Mouse (Mus musculus): ENCODE measurements at regions not wholly inside any gene's neighbourhood (a gene's known extent, or its start where the extent isn't known, plus 50 kb on each side); places are given as distances from the start of the nearest gene placed in this dataset.

DNA sequence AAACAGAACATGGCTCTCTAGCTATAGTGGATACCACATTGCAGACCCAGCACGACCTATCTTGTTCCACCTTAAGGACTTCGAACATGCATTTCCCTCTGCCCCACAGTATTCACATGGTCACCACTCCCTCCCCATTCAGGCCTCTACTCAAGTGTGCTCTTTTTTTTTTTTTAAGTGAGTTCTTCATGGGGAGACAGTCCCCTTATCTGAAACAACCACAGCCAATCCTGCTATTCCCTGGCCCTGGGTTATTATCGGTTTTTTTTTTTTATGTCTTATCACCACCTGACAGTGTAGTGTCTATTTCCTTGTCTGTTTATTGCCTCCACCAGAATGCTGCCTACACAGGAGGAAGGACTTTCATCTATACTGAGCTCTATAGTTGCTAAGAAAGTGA is 125.6 kb upstream of the Parp11 start:
- no peak overlapping the region for H3K9ac ChIP-seq (ENCODE audit: low read length)
- no peaks in the 10 kb centered on the region for H3K4me1 ChIP-seq (replicated peaks; ENCODE audit: control insufficient read depth, insufficient read depth)
- ATAC-seq (ENCODE audit: low FRiP score, low TSS enrichment) = no peak
- no peaks in the 10 kb centered on the region for H3K27me3 ChIP-seq (ENCODE audit: control insufficient read depth, insufficient read depth, low read length)
- TF ChIP-seq EP300 (optimal IDR thresholded peaks at IDR 0.05) (no peak), CTCF (IDR thresholded peaks at IDR 0.05; ENCODE audit: low read depth) (no peak)
- 86% methylated on average over 3 of the region's 3 CpGs for WGBS
- H3K4me3 ChIP-seq (ENCODE audit: low read depth, low read length) = no peak overlapping the region
- H3K4me2 ChIP-seq (replicated peaks; ENCODE audit: low read depth) = no peak overlapping the region
- no peaks in the 10 kb centered on the region for H3K36me3 ChIP-seq (ENCODE audit: control insufficient read depth, insufficient read depth, low read length)
- no peak for DNase-seq (ENCODE audit: low spot score)
- no peak overlapping the region for H3K27ac ChIP-seq (replicated peaks)
- no peaks in the 10 kb centered on the region for H3K9me3 ChIP-seq (ENCODE audit: control insufficient read depth, low read length)

DNA sequence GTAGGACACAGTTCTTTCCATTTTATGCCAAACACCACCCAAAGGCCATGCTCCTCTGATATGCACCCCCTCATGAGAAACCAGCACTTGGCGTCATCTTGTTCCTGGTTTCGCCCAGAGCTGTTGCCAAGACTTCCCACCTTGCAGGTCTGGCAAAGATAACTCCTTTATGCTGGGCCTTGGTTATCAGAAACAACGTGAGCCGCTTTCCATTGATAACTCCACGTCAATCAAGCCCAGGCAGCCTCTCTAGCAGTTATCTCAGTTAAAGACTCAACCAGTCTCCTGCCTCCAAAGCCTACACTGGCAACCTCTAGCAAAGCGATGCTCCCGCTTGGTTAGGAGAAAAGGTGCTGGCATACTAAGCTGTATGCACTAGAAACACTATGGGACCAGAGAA is 124.2 kb upstream of the Parp11 start:
- no peak for TF ChIP-seq EP300 (optimal IDR thresholded peaks at IDR 0.05)
- TF ChIP-seq CTCF (IDR thresholded peaks at IDR 0.05; ENCODE audit: low read depth) = no peak
- Histone ChIP-seq H3K27me3 (ENCODE audit: control insufficient read depth, insufficient read depth, low read length) (no peaks in the 10 kb centered on the region), H3K36me3 (ENCODE audit: control insufficient read depth, insufficient read depth, low read length) (no peaks in the 10 kb centered on the region), H3K4me1 (replicated peaks; ENCODE audit: control insufficient read depth, insufficient read depth) (no peaks in the 10 kb centered on the region), H3K9me3 (ENCODE audit: control insufficient read depth, low read length) (no peaks in the 10 kb centered on the region), H3K4me3 (ENCODE audit: low read depth, low read length) (no peak overlapping the region), H3K4me2 (replicated peaks; ENCODE audit: low read depth) (no peak overlapping the region), H3K9ac (ENCODE audit: low read length) (no peak overlapping the region), H3K27ac (replicated peaks) (no peak overlapping the region)
- WGBS = 66% methylated on average over 7 of the region's 7 CpGs
- DNase-seq (ENCODE audit: low spot score) = no peak
- no peak for ATAC-seq (ENCODE audit: low FRiP score, low TSS enrichment)

DNA sequence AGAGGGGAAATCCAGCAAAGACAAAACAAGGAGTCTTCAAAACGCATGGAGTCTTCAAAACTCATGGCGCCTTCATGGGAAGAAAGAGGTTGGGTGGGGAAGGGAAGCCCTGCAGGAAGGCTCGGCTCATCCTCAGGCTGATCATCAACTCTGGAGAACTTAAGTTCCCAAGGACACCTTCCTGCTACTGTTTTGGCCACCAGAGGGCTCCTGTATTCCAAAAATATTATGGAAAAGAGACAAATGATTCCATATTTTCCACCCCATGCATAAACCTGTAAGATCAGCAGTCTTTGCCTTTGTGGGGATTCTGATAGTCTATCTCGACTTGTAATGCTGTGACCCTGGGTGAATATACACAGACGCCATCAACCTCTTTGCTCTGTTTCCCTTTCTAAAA is 121.7 kb upstream of the Parp11 start:
- Histone ChIP-seq H3K9me3 (ENCODE audit: control insufficient read depth, low read length) (no peaks in the 10 kb centered on the region), H3K27ac (replicated peaks) (no peak overlapping the region)

DNA sequence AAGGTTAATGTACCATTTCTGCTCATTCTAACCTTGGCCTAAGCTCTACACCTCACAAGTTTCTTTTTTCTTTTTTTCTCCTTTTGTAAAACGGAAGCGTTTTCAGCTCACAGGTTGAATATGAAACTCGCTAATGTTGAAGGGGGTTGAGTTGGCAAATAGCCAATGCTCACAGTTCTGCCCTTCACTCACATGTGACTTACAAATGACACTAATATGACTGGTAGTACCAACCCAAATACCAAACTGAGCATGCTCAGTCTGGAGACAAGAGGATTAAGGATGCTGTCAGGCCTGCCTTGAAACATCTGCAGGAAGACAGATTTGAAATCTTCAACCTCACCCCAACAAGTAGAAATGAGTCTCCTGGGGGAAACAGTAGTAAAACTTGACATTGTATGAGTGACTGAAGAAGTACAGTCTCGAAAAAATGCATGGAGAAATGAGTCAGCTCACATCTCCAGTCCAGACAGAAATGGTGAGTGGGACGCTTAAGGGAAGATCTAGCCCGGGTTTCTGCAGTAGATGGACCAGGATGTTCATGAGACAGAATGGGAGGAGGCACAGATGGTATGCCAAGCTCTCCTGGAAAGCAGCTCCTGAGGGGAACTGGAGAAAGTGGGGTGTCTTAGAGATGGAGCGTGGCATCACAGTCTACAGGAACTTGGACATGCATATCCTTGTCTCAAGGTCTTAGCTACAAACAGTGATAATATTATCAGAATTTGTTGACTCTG is 120.9 kb upstream of the Parp11 start:
- Histone ChIP-seq H3K27me3 (ENCODE audit: control insufficient read depth, insufficient read depth, low read length) (no peaks in the 10 kb centered on the region), H3K36me3 (ENCODE audit: control insufficient read depth, insufficient read depth, low read length) (no peaks in the 10 kb centered on the region), H3K9ac (ENCODE audit: low read length) (no peak overlapping the region), H3K4me1 (replicated peaks; ENCODE audit: control insufficient read depth, insufficient read depth) (peaks cover 5% of the 10 kb centered on the region), H3K27ac (replicated peaks) (0 out of 2 replicates have a peak overlapping the region, but pooled peaks have one; percentile 0), H3K4me3 (ENCODE audit: low read depth, low read length) (no peak overlapping the region), H3K4me2 (replicated peaks; ENCODE audit: low read depth) (no peak overlapping the region), H3K9me3 (ENCODE audit: control insufficient read depth, low read length) (no peaks in the 10 kb centered on the region)
- TF ChIP-seq EP300 (optimal IDR thresholded peaks at IDR 0.05) = no peak
- TF ChIP-seq CTCF (IDR thresholded peaks at IDR 0.05; ENCODE audit: low read depth) = no peak
- 44% methylated on average over 7 of the region's 7 CpGs for WGBS
- ATAC-seq (ENCODE audit: low FRiP score, low TSS enrichment) = no peak
- no peak for DNase-seq (ENCODE audit: low spot score)

More for the DNA sequence above, 121.7 kb upstream of the Parp11 start:
- Histone ChIP-seq H3K4me1 (replicated peaks; ENCODE audit: control insufficient read depth, insufficient read depth) (peaks cover 3% of the 10 kb centered on the region), H3K27me3 (ENCODE audit: control insufficient read depth, insufficient read depth, low read length) (no peaks in the 10 kb centered on the region), H3K36me3 (ENCODE audit: control insufficient read depth, insufficient read depth, low read length) (no peaks in the 10 kb centered on the region), H3K4me3 (ENCODE audit: low read depth, low read length) (no peak overlapping the region), H3K4me2 (replicated peaks; ENCODE audit: low read depth) (no peak overlapping the region), H3K9ac (ENCODE audit: low read length) (no peak overlapping the region)
- ATAC-seq (ENCODE audit: low FRiP score, low TSS enrichment) = no peak
- TF ChIP-seq CTCF (IDR thresholded peaks at IDR 0.05; ENCODE audit: low read depth) (peak; percentile 79), EP300 (optimal IDR thresholded peaks at IDR 0.05) (no peak)
- DNase-seq (ENCODE audit: low spot score) = peak; percentile 65
- WGBS = 29% methylated on average over 5 of the region's 5 CpGs

DNA sequence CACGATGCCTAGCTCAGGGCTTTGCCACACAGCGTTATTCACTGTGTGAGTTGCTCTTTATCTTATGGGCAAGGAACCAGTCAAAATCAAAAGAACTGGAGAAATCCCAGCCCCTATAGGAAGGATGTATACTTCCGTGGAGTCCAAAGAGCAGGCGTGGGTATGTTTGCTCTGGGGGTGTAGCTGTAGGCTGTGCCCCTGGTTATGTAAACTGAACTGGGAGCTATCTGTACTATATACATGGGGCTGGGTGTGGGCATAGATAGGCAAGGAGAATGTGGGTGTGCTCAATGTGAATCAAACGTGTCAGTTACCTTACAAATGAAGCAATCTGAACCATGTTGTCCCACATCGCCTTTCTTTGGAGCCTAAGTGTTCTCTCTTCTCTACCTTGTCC is 120.3 kb upstream of the Parp11 start:
- 0 out of 2 replicates have a peak overlapping the region, but pooled peaks have one; percentile 25 for H3K27ac ChIP-seq (replicated peaks)
- peak; percentile 86 for ATAC-seq (ENCODE audit: low FRiP score, low TSS enrichment)

More for the DNA sequence above, 120.3 kb upstream of the Parp11 start:
- TF ChIP-seq EP300 (optimal IDR thresholded peaks at IDR 0.05) (no peak), CTCF (IDR thresholded peaks at IDR 0.05; ENCODE audit: low read depth) (no peak)
- H3K9me3 ChIP-seq (ENCODE audit: control insufficient read depth, low read length) = no peaks in the 10 kb centered on the region
- no peak overlapping the region for H3K4me3 ChIP-seq (ENCODE audit: low read depth, low read length)
- no peaks in the 10 kb centered on the region for H3K36me3 ChIP-seq (ENCODE audit: control insufficient read depth, insufficient read depth, low read length)
- H3K27me3 ChIP-seq (ENCODE audit: control insufficient read depth, insufficient read depth, low read length) = no peaks in the 10 kb centered on the region
- WGBS = 52% methylated on average over 6 of the region's 6 CpGs
- peaks cover 8% of the 10 kb centered on the region for H3K4me1 ChIP-seq (replicated peaks; ENCODE audit: control insufficient read depth, insufficient read depth)
- peak; percentile 77 for DNase-seq (ENCODE audit: low spot score)
- H3K4me2 ChIP-seq (replicated peaks; ENCODE audit: low read depth) = no peak overlapping the region
- no peak overlapping the region for H3K9ac ChIP-seq (ENCODE audit: low read length)

Data from stomach, postnatal 0 days (tissue).